In the genomic region with DNA sequence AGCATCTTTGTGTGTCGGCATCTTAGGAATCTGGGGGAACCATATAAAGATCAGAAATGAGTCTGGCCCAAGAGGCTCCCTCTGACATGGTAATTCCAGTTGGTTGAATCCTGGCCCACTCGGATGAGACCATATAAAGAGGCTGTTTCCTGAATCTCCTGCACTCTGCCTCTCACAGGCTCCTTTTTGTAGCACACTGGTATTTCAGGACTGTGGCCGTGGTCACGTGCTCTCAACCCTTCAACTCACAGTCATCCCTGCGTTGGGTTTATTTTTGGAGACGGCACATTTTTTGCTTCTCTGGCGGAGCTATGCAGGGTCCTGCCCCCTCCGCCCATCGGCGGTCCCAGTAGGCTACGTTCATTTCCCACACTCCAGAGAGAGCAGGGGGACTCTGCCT, we compare ENCODE assay signal across 7 mouse cellular contexts. TPM values are rescaled to one million over a fixed set of nuclear protein-coding genes. Genes with fewer than 3 reads are reported as not detected.
A peak's percentile ranks its signal among the peaks of the same experiment; 100 is the strongest.
DNase-seq lines count a peak whose midpoint lies in the region; ATAC-seq lines count a peak whose summit lies in the region.

No protein-coding gene starts in this region.

- H3K4me3 ChIP-seq in embryonic facial prominence, embryonic 14.5 days (ENCODE audit: low read depth, low read length) = no peak overlapping the region
- H3K4me3 ChIP-seq in intestine, embryonic 14.5 days (ENCODE audit: low read depth, low read length) = no peak overlapping the region
- H3K4me3 ChIP-seq in lung, embryonic 15.5 days = no peak overlapping the region

- H3K9ac ChIP-seq in embryonic facial prominence, embryonic 14.5 days (ENCODE audit: low read depth, low read length) = no peak overlapping the region
- no peak overlapping the region for H3K9ac ChIP-seq in intestine, embryonic 14.5 days (ENCODE audit: low read length)
- H3K9ac ChIP-seq in lung, embryonic 15.5 days = no peak overlapping the region

- 0 out of 2 replicates have a peak, but pooled peaks have one; percentile 48 for ATAC-seq in embryonic facial prominence, embryonic 14.5 days (ENCODE audit: low read depth)
- no peak; the same call in 1 of the 2 replicates for ATAC-seq in intestine, embryonic 14.5 days (replicated peaks; ENCODE audit: low FRiP score, low TSS enrichment, low read depth)
- ATAC-seq in lung, embryonic 15.5 days (ENCODE audit: borderline replicate concordance, extremely low read depth, low FRiP score, low TSS enrichment) = peak; percentile 74
- ATAC-seq in activated CD4-positive, CD25-positive, alpha-beta regulatory T cell, adult 4 months = no peak

- H3K4me1 ChIP-seq in embryonic facial prominence, embryonic 14.5 days (ENCODE audit: control insufficient read depth, insufficient read depth, low read length) = peaks cover 19% of the 10 kb centered on the region; the same call in 1 of the 2 replicates
- peaks cover 9% of the 10 kb centered on the region; the same call in 1 of the 2 replicates for H3K4me1 ChIP-seq in intestine, embryonic 14.5 days (replicated peaks; ENCODE audit: control insufficient read depth, insufficient read depth, low read length)
- H3K4me1 ChIP-seq in lung, embryonic 15.5 days = peaks cover 21% of the 10 kb centered on the region

- no peaks in the 10 kb centered on the region for H3K9me3 ChIP-seq in embryonic facial prominence, embryonic 14.5 days (ENCODE audit: control insufficient read depth, low read length)
- H3K9me3 ChIP-seq in intestine, embryonic 14.5 days (ENCODE audit: control insufficient read depth, low read length) = no peaks in the 10 kb centered on the region
- H3K9me3 ChIP-seq in lung, embryonic 15.5 days = no peaks in the 10 kb centered on the region

- no peak overlapping the region for H3K27ac ChIP-seq in embryonic facial prominence, embryonic 14.5 days (replicated peaks; ENCODE audit: low read depth, low read length)
- H3K27ac ChIP-seq in intestine, embryonic 14.5 days (ENCODE audit: low read depth) = peak overlapping the region; percentile 16; the same call in 1 of the 2 replicates
- peak overlapping the region; percentile 60 for H3K27ac ChIP-seq in lung, embryonic 15.5 days

- 62% methylated on average over 11 of the region's 11 CpGs for WGBS in embryonic facial prominence, embryonic 14.5 days
- 67% methylated on average over 11 of the region's 11 CpGs for whole genome bisulfite sequencing in intestine, embryonic 14.5 days
- WGBS in lung, embryonic 15.5 days = 29% methylated on average over 11 of the region's 11 CpGs

- no peak overlapping the region for H3K4me2 ChIP-seq in embryonic facial prominence, embryonic 14.5 days (ENCODE audit: low read depth, low read length)
- H3K4me2 ChIP-seq in intestine, embryonic 14.5 days (ENCODE audit: low read length) = no peak overlapping the region
- no peak overlapping the region for H3K4me2 ChIP-seq in lung, embryonic 15.5 days

- DNase-seq in brain, adult 2 months (ENCODE audit: low read depth, low spot score) = peak; percentile 54
- DNase-seq in embryonic facial prominence, embryonic 14.5 days (ENCODE audit: low spot score) = peak; percentile 41
- DNase-seq in intestine, embryonic 14.5 days (ENCODE audit: low spot score) = no peak
- no peak for DNase-seq in adrenal gland, adult 8-10 months
- no peak for DNase-seq in spleen, adult 12 weeks (ENCODE audit: low spot score)

- H3K27me3 ChIP-seq in embryonic facial prominence, embryonic 14.5 days (replicated peaks; ENCODE audit: control insufficient read depth, insufficient read depth, low read length) = no peaks in the 10 kb centered on the region
- H3K27me3 ChIP-seq in intestine, embryonic 14.5 days (replicated peaks; ENCODE audit: control insufficient read depth, insufficient read depth, low read length) = no peaks in the 10 kb centered on the region
- no peaks in the 10 kb centered on the region for H3K27me3 ChIP-seq in lung, embryonic 15.5 days

- 0 out of 2 replicates have a peak, but pooled peaks cover 5% of the 10 kb centered on the region for H3K36me3 ChIP-seq in embryonic facial prominence, embryonic 14.5 days (ENCODE audit: control insufficient read depth, insufficient read depth, low read length)
- 0 out of 2 replicates have a peak, but pooled peaks cover 2% of the 10 kb centered on the region for H3K36me3 ChIP-seq in intestine, embryonic 14.5 days (ENCODE audit: control insufficient read depth, insufficient read depth, low read length)
- no peaks in the 10 kb centered on the region for H3K36me3 ChIP-seq in lung, embryonic 15.5 days

RNA-seq across cellular contexts. Expression of a gene that starts 22.0 kb away (rescaled TPM):
- 79.2 and 80.3 TPM in 2 replicates for polyA plus RNA-seq in embryonic facial prominence, embryonic 14.5 days (2014; fragmentation: Nextera tagmentation; extraction: Ambion mirVana)
- 81.5 and 88.7 TPM in 2 replicates for polyA plus RNA-seq in intestine, embryonic 14.5 days (2014; fragmentation: Nextera tagmentation; extraction: Ambion mirVana)
- 93.8 and 96.6 TPM in 2 replicates for polyA plus RNA-seq in lung, embryonic 15.5 days (2015; fragmentation: Nextera tagmentation; extraction: Ambion mirVana)
- polyA plus RNA-seq in activated CD4-positive, CD25-positive, alpha-beta regulatory T cell, adult 4 months (2017; shearing (Covaris generic)) = 1 to 10 TPM; 3.3 to 7.1 TPM
- total RNA-seq in adrenal gland, adult 8-10 months (2022) = 10 to 100 TPM; 27.3 to 37.7 (median 31.4) TPM

RNA-seq across cellular contexts. Expression of a gene that starts 25.5 kb away (rescaled TPM):
- polyA plus RNA-seq in embryonic facial prominence, embryonic 14.5 days (2014; fragmentation: Nextera tagmentation; extraction: Ambion mirVana) = 59.4 and 61.8 TPM in 2 replicates
- 22.0 and 22.1 TPM in 2 replicates for polyA plus RNA-seq in intestine, embryonic 14.5 days (2014; fragmentation: Nextera tagmentation; extraction: Ambion mirVana)
- polyA plus RNA-seq in lung, embryonic 15.5 days (2015; fragmentation: Nextera tagmentation; extraction: Ambion mirVana) = 51.1 and 51.8 TPM in 2 replicates
- 1 to 10 TPM; 1.2 TPM for polyA plus RNA-seq in activated CD4-positive, CD25-positive, alpha-beta regulatory T cell, adult 4 months (2017; shearing (Covaris generic))
- total RNA-seq in adrenal gland, adult 8-10 months (2022) = 10 to 100 TPM in 3 of 4 experiments, 1 to 10 TPM in 1; 10.0 to 14.8 (median 12.0) TPM

Comparison
In these comparisons a context has a peak if more than half of its experiments do, and no peak if none do; other contexts are left out.
1. DNase-seq: peak in brain, adult 2 months (single experiment) and embryonic facial prominence, embryonic 14.5 days (single experiment); none in intestine, embryonic 14.5 days (single experiment), adrenal gland, adult 8-10 months (single experiment) and spleen, adult 12 weeks (single experiment).
2. ATAC-seq: peak in embryonic facial prominence, embryonic 14.5 days (single experiment) and lung, embryonic 15.5 days (single experiment); none in intestine, embryonic 14.5 days (single experiment) and activated CD4-positive, CD25-positive, alpha-beta regulatory T cell, adult 4 months (single experiment).
3. RNA of a gene that starts 25.5 kb away (polyA plus RNA-seq): 59.4 to 61.8 TPM in embryonic facial prominence, embryonic 14.5 days, 51.1 to 51.8 TPM in lung, embryonic 15.5 days and 22.0 to 22.1 TPM in intestine, embryonic 14.5 days; 1.2 TPM in activated CD4-positive, CD25-positive, alpha-beta regulatory T cell, adult 4 months; every median in the first group is over 10 times any median in the second.